Mouse (Mus musculus) ES-E14 (cell line): ENCODE data around the gene Anapc13.

ENCODE experiments used
- CHD2 ChIP-seq: IDR thresholded peaks from 2 replicates; pipeline ENCODE4 v1.6.1; 2014; ENCODE audit warnings: mild to moderate bottlenecking, low read depth, low read length, inconsistent platforms
- HCFC1 ChIP-seq: IDR thresholded peaks from 2 replicates; pipeline ENCODE4 v1.6.1; 2012; ENCODE audit warnings: low read length, inconsistent platforms, borderline replicate concordance; ENCODE audit not compliant: insufficient read depth
- MAFK ChIP-seq: IDR thresholded peaks from 2 replicates; pipeline ENCODE4 v1.6.1; 2014; ENCODE audit warnings: mild to moderate bottlenecking, low read depth, low read length, inconsistent platforms; ENCODE audit not compliant: insufficient read depth
- ZC3H11A ChIP-seq: IDR thresholded peaks from 2 replicates; pipeline ENCODE4 v1.6.1; 2012; ENCODE audit warnings: low read depth, mild to moderate bottlenecking, inconsistent platforms, low read length, borderline replicate concordance
- ZNF384 ChIP-seq: IDR thresholded peaks from 2 replicates; pipeline ENCODE4 v1.6.1; 2012; ENCODE audit warnings: low read depth, low read length, inconsistent platforms

DNA sequence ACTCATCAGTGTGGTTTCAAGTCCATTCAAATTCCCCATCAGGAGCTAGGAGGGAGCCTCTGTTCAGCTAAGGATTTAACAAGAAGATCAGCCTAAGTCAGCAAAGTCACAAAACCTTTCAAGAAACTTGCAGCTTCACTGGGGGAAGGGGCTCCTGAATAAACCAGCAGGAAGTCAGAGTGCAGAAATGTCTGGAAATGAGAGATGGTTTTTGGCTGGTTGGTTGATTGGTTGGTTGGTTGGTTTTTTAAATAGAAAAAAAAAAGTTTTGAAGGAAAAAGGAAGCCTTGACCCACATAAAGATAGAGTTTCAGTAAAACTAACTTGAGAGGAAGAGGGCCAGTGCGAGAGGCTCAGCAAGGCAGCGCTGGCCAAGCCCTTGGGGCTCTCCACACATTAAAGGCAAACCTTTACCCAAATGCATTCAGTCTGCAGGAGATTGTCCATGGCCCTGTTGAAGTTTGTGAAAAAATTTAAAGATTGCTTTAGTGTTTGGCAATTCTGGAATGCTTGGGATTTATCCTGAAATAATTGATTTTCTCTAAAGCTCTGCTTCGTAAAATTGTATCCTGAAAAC lies 19.1 kb downstream of the Anapc13 start:
- TF ChIP-seq MAFK = no peak
- TF ChIP-seq ZNF384 = no peak
- no peak for TF ChIP-seq HCFC1
- no peak for TF ChIP-seq ZC3H11A
- no peak for TF ChIP-seq CHD2
